Comparison of ENCODE assay signal across 8 mouse cellular contexts in genomic region chr10:127187371-127188078, GRCm38 (mm10). TPM values are rescaled to one million over a fixed set of nuclear protein-coding genes. Genes with fewer than 3 reads are reported as not detected.
DNase-seq lines count a peak whose midpoint lies in the region; ATAC-seq lines count a peak whose summit lies in the region.

No protein-coding gene starts in this region.

- peaks cover 19% of the 10 kb centered on the region; the same call in 1 of the 2 replicates for H3K36me3 ChIP-seq in lung, embryonic 15.5 days
- H3K36me3 ChIP-seq in embryonic facial prominence, embryonic 14.5 days (ENCODE audit: control insufficient read depth, insufficient read depth, low read length) = peaks cover 56% of the 10 kb centered on the region
- peaks cover 25% of the 10 kb centered on the region for H3K36me3 ChIP-seq in midbrain, embryonic 13.5 days

- peaks cover 33% of the 10 kb centered on the region for H3K27me3 ChIP-seq in lung, embryonic 15.5 days
- no peaks in the 10 kb centered on the region for H3K27me3 ChIP-seq in embryonic facial prominence, embryonic 14.5 days (replicated peaks; ENCODE audit: control insufficient read depth, insufficient read depth, low read length)
- 0 out of 2 replicates have a peak, but pooled peaks cover 4% of the 10 kb centered on the region for H3K27me3 ChIP-seq in midbrain, embryonic 13.5 days

- ATAC-seq in lung, embryonic 15.5 days (ENCODE audit: borderline replicate concordance, extremely low read depth, low FRiP score, low TSS enrichment) = no peak
- ATAC-seq in embryonic facial prominence, embryonic 14.5 days (ENCODE audit: low read depth) = no peak
- ATAC-seq in midbrain, embryonic 13.5 days = no peak

- H3K4me1 ChIP-seq in lung, embryonic 15.5 days = peaks cover 51% of the 10 kb centered on the region
- peaks cover 20% of the 10 kb centered on the region for H3K4me1 ChIP-seq in embryonic facial prominence, embryonic 14.5 days (ENCODE audit: control insufficient read depth, insufficient read depth, low read length)
- H3K4me1 ChIP-seq in midbrain, embryonic 13.5 days (replicated peaks) = peaks cover 50% of the 10 kb centered on the region

- 47% methylated on average over 10 of the region's 10 CpGs for whole genome bisulfite sequencing in lung, embryonic 15.5 days
- 43% methylated on average over 9 of the region's 10 CpGs for WGBS in embryonic facial prominence, embryonic 14.5 days
- 37% methylated on average over 10 of the region's 10 CpGs for WGBS in midbrain, embryonic 13.5 days

- H3K4me2 ChIP-seq in lung, embryonic 15.5 days = peak overlapping the region; percentile 96
- peak overlapping the region; percentile 97 for H3K4me2 ChIP-seq in embryonic facial prominence, embryonic 14.5 days (ENCODE audit: low read depth, low read length)
- H3K4me2 ChIP-seq in midbrain, embryonic 13.5 days (replicated peaks) = peak overlapping the region; percentile 99

- DNase-seq in lung, adult 18-20 months = no peak
- no peak for DNase-seq in embryonic facial prominence, embryonic 14.5 days (ENCODE audit: low spot score)
- DNase-seq in layer of hippocampus, adult 18-20 months (ENCODE audit: low spot score in 2 of 2) = peak; percentile 89 to 95
- DNase-seq in urinary bladder, postnatal 10 days (ENCODE audit: low spot score) = no peak
- DNase-seq in kidney, postnatal 25 days = no peak
- DNase-seq in adrenal gland, adult 8-10 months = no peak

- H3K9ac ChIP-seq in lung, embryonic 15.5 days = peak overlapping the region; percentile 68
- peak overlapping the region; percentile 88 for H3K9ac ChIP-seq in embryonic facial prominence, embryonic 14.5 days (ENCODE audit: low read depth, low read length)
- peak overlapping the region; percentile 85 for H3K9ac ChIP-seq in midbrain, embryonic 13.5 days (replicated peaks)

- peak overlapping the region; percentile 73 for H3K4me3 ChIP-seq in lung, embryonic 15.5 days
- peak overlapping the region; percentile 74 for H3K4me3 ChIP-seq in embryonic facial prominence, embryonic 14.5 days (ENCODE audit: low read depth, low read length)
- H3K4me3 ChIP-seq in midbrain, embryonic 13.5 days (replicated peaks) = peak overlapping the region; percentile 68

- H3K9me3 ChIP-seq in lung, embryonic 15.5 days = no peaks in the 10 kb centered on the region
- no peaks in the 10 kb centered on the region for H3K9me3 ChIP-seq in embryonic facial prominence, embryonic 14.5 days (ENCODE audit: control insufficient read depth, low read length)
- no peaks in the 10 kb centered on the region for H3K9me3 ChIP-seq in midbrain, embryonic 13.5 days

- peak overlapping the region; percentile 95; the same call in 1 of the 2 replicates for H3K27ac ChIP-seq in lung, embryonic 15.5 days
- peak overlapping the region; percentile 96; the same call in 1 of the 2 replicates for H3K27ac ChIP-seq in embryonic facial prominence, embryonic 14.5 days (replicated peaks; ENCODE audit: low read depth, low read length)
- H3K27ac ChIP-seq in midbrain, embryonic 13.5 days = peak overlapping the region; percentile 81

RNA-seq across cellular contexts. Expression of gene Arhgef25, which starts 2.4 kb away (rescaled TPM):
- 55.4 and 59.0 TPM in 2 replicates for polyA plus RNA-seq in lung, embryonic 15.5 days (2015; fragmentation: Nextera tagmentation; extraction: Ambion mirVana)
- 76.7 and 87.7 TPM in 2 replicates for polyA plus RNA-seq in embryonic facial prominence, embryonic 14.5 days (2014; fragmentation: Nextera tagmentation; extraction: Ambion mirVana)
- 100 to 1,000 TPM; 338 to 373 TPM for total RNA-seq in layer of hippocampus, adult 18-20 months (2021)
- 20.2 and 24.5 TPM in 2 replicates for polyA plus RNA-seq in midbrain, embryonic 13.5 days (2015; fragmentation: Nextera tagmentation; extraction: Ambion mirVana)
- 10 to 100 TPM; 24.8 to 52.1 (median 37.9) TPM for total RNA-seq in adrenal gland, adult 8-10 months (2022)

RNA-seq across cellular contexts. Expression of gene Slc26a10, which starts 7.1 kb away (rescaled TPM):
- polyA plus RNA-seq in lung, embryonic 15.5 days (2015; fragmentation: Nextera tagmentation; extraction: Ambion mirVana) = 0.86 and 0.93 TPM in 2 replicates
- 0.86 and 1.7 TPM in 2 replicates for polyA plus RNA-seq in embryonic facial prominence, embryonic 14.5 days (2014; fragmentation: Nextera tagmentation; extraction: Ambion mirVana)
- 10 to 100 TPM; 10.2 to 13.5 TPM for total RNA-seq in layer of hippocampus, adult 18-20 months (2021)
- polyA plus RNA-seq in midbrain, embryonic 13.5 days (2015; fragmentation: Nextera tagmentation; extraction: Ambion mirVana) = 0.86 and 1.0 TPM in 2 replicates
- 1 to 10 TPM in 1 of 4 experiments, under 1 TPM in 3; 0.21 to 2.3 (median 0.48) TPM for total RNA-seq in adrenal gland, adult 8-10 months (2022)

RNA-seq across cellular contexts. Expression of gene Dtx3, which starts 8.0 kb away (rescaled TPM):
- polyA plus RNA-seq in lung, embryonic 15.5 days (2015; fragmentation: Nextera tagmentation; extraction: Ambion mirVana) = 73.9 and 82.6 TPM in 2 replicates
- 112 and 120 TPM in 2 replicates for polyA plus RNA-seq in embryonic facial prominence, embryonic 14.5 days (2014; fragmentation: Nextera tagmentation; extraction: Ambion mirVana)
- total RNA-seq in layer of hippocampus, adult 18-20 months (2021) = 100 to 1,000 TPM; 210 to 217 TPM
- polyA plus RNA-seq in midbrain, embryonic 13.5 days (2015; fragmentation: Nextera tagmentation; extraction: Ambion mirVana) = 195 and 234 TPM in 2 replicates
- 100 to 1,000 TPM in 2 of 4 experiments, 10 to 100 TPM in 2; 61.1 to 158 (median 116) TPM for total RNA-seq in adrenal gland, adult 8-10 months (2022)

RNA-seq across cellular contexts. Expression of gene B4galnt1, which starts 22.5 kb away (rescaled TPM):
- polyA plus RNA-seq in lung, embryonic 15.5 days (2015; fragmentation: Nextera tagmentation; extraction: Ambion mirVana) = 2.8 and 3.6 TPM in 2 replicates
- polyA plus RNA-seq in embryonic facial prominence, embryonic 14.5 days (2014; fragmentation: Nextera tagmentation; extraction: Ambion mirVana) = 9.0 and 9.8 TPM in 2 replicates
- total RNA-seq in layer of hippocampus, adult 18-20 months (2021) = 100 to 1,000 TPM; 122 to 124 TPM
- polyA plus RNA-seq in midbrain, embryonic 13.5 days (2015; fragmentation: Nextera tagmentation; extraction: Ambion mirVana) = 28.8 and 30.2 TPM in 2 replicates
- 10 to 100 TPM in 2 of 4 experiments, 1 to 10 TPM in 2; 8.8 to 13.4 (median 11.1) TPM for total RNA-seq in adrenal gland, adult 8-10 months (2022)

RNA-seq across cellular contexts. Expression of gene Pip4k2c, which starts 23.9 kb away (rescaled TPM):
- 24.4 and 27.2 TPM in 2 replicates for polyA plus RNA-seq in lung, embryonic 15.5 days (2015; fragmentation: Nextera tagmentation; extraction: Ambion mirVana)
- polyA plus RNA-seq in embryonic facial prominence, embryonic 14.5 days (2014; fragmentation: Nextera tagmentation; extraction: Ambion mirVana) = 19.3 and 20.7 TPM in 2 replicates
- 100 to 1,000 TPM; 103 to 114 TPM for total RNA-seq in layer of hippocampus, adult 18-20 months (2021)
- polyA plus RNA-seq in midbrain, embryonic 13.5 days (2015; fragmentation: Nextera tagmentation; extraction: Ambion mirVana) = 16.9 and 17.3 TPM in 2 replicates
- total RNA-seq in adrenal gland, adult 8-10 months (2022) = 10 to 100 TPM; 53.2 to 59.6 (median 57.1) TPM

Comparison
In these comparisons a context has a peak if more than half of its experiments do, and no peak if none do; other contexts are left out.
1. DNase-seq: peak in layer of hippocampus, adult 18-20 months (2 of 2); none in lung, adult 18-20 months (0 of 2), embryonic facial prominence, embryonic 14.5 days (single experiment), urinary bladder, postnatal 10 days (single experiment), kidney, postnatal 25 days (0 of 2) and adrenal gland, adult 8-10 months (single experiment).
2. Peak in every context shown above with its lines, with median percentiles within 50 percentile points of each other: H3K27ac ChIP-seq, H3K4me2 ChIP-seq, H3K4me3 ChIP-seq and H3K9ac ChIP-seq.